Mouse (Mus musculus): ENCODE results near the gene Nt5c2.

- TF ChIP-seq CTCF (IDR thresholded peaks at IDR 0.05) = no peak
- no peak for TF ChIP-seq POLR2A (IDR thresholded peaks at IDR 0.05; ENCODE audit: insufficient read depth, low read depth, low read length)
- TF ChIP-seq EP300 (IDR thresholded peaks at IDR 0.05; ENCODE audit: insufficient read depth, low read depth, low read length) = no peak
These were observed 7.8 kb upstream of the Nt5c2 start for GRCm38 (mm10) chr19:47022709-47023108.
